Mouse (Mus musculus): ENCODE results near the gene Hmbs.
A peak's percentile ranks its signal among the peaks of the same experiment; 100 is the strongest.
"Not testable (repeated sequence)": the region's sequence is repeated elsewhere in the genome, so short reads cannot be mapped to it uniquely, and the experiment has no call there.

Hmbs gene

GRCm38 (mm10) chr9:44325032-44325767 lies 18.8 kb downstream of the Hmbs start:
- not testable (repeated sequence) for DNase-seq (ENCODE audit: low read depth)

- DNase-seq (ENCODE audit: low read depth) = no peak
Measured at GRCm38 (mm10) chr9:44324147-44324546, 19.9 kb downstream of the Hmbs start.

GRCm38 (mm10) chr9:44323656-44324055 lies 20.4 kb downstream of the Hmbs start:
- DNase-seq (ENCODE audit: low read depth) = not testable (repeated sequence)

GRCm38 (mm10) chr9:44320799-44321133 lies 23.3 kb downstream of the Hmbs start:
- DNase-seq (ENCODE audit: low read depth) = no peak

GRCm38 (mm10) chr9:44319887-44320798 lies 23.9 kb downstream of the Hmbs start, which contains the start of gene C2cd2l:
Gene C2cd2l, minus strand, starts transcription at chr9:44320285.
- DNase-seq (ENCODE audit: low read depth) = peak; percentile 88

- DNase-seq (ENCODE audit: low read depth) = peak; percentile 49
Measured at GRCm38 (mm10) chr9:44319105-44319886, 24.7 kb downstream of the Hmbs start.

GRCm38 (mm10) chr9:44318826-44319095 lies 25.3 kb downstream of the Hmbs start:
- no peak for DNase-seq (ENCODE audit: low read depth)

- no peak for DNase-seq (ENCODE audit: low read depth)
Measured at GRCm38 (mm10) chr9:44318076-44318825, 25.8 kb downstream of the Hmbs start.

GRCm38 (mm10) chr9:44317452-44317851 lies 26.6 kb downstream of the Hmbs start:
- no peak for DNase-seq (ENCODE audit: low read depth)

- no peak for DNase-seq (ENCODE audit: low read depth)
Measured at GRCm38 (mm10) chr9:44314910-44315309, 29.1 kb downstream of the Hmbs start.

- no peak for DNase-seq (ENCODE audit: low read depth)
Measured at GRCm38 (mm10) chr9:44314257-44314547, 29.8 kb downstream of the Hmbs start.

- no peak for DNase-seq (ENCODE audit: low read depth)
Measured at GRCm38 (mm10) chr9:44313476-44314256, 30.4 kb downstream of the Hmbs start.

- DNase-seq (ENCODE audit: low read depth) = no peak
Measured at GRCm38 (mm10) chr9:44311136-44312134, 32.6 kb downstream of the Hmbs start.

GRCm38 (mm10) chr9:44310750-44311135 lies 33.3 kb downstream of the Hmbs start:
- no peak for DNase-seq (ENCODE audit: low read depth)

- DNase-seq (ENCODE audit: low read depth) = no peak
Measured at GRCm38 (mm10) chr9:44309756-44310155, 34.3 kb downstream of the Hmbs start.

GRCm38 (mm10) chr9:44307248-44307647 lies 36.8 kb downstream of the Hmbs start:
- DNase-seq (ENCODE audit: low read depth) = peak; percentile 23

- no peak for DNase-seq (ENCODE audit: low read depth)
Measured at GRCm38 (mm10) chr9:44306532-44306931, 37.5 kb downstream of the Hmbs start.

GRCm38 (mm10) chr9:44305466-44306079 lies 38.5 kb downstream of the Hmbs start, which contains the start of gene Hinfp:
Gene Hinfp, minus strand, starts transcription at chr9:44305671.
- DNase-seq (ENCODE audit: low read depth) = peak; percentile 99

- not testable (repeated sequence) for DNase-seq (ENCODE audit: low read depth)
Measured at GRCm38 (mm10) chr9:44300001-44300400, 44.0 kb downstream of the Hmbs start.
